Mouse (Mus musculus): ENCODE results near the gene Sbf2.
A peak's percentile ranks its signal among the peaks of the same experiment; 100 is the strongest.
"Not testable (repeated sequence)": the region's sequence is repeated elsewhere in the genome, so short reads cannot be mapped to it uniquely, and the experiment has no call there.

The Sbf2 gene

DNA sequence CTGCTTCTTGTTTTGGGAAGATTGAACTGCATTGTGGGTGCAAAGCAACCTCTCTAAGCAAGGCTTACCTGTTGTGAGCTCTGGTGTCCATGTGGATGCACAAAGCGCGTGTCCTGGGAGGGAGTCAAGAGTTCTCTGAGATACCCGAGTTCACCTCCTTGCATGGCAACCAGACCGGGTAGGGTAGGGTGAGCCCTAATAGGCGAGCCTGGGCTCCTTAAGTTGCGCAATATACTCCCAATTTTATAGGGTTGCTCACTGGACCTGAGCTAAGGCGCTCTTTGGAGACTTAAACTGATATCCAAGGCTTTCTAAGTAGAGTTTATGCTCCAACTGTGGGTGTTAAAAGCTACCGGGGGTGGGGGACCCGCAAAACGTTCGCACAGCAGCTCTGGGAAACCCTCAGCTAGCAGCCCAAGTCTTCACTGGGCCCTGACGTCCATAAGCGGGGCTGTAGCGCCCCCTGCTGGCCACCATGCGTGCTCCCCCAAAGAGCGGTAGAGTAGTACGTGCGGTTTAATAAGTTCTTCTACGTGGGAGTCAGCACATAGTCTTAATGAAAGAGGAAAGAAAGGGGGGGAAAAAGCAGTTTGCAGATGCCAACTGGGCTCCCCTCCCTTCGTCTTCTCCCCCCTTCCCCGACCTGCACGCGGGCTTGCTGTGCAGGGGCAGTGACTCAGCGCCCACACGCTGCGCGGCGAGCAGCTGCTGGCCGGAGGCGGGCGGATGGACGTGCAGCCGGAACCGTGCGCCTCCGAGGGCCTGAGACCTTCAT, 15.4 kb upstream of the Sbf2 start:
- DNase-seq (ENCODE audit: low read depth): peak; percentile 87

- DNase-seq (ENCODE audit: low read depth): no peak
Measured at GRCm38 (mm10) chr7:110628611-110629354, 14.1 kb upstream of the Sbf2 start.

- no peak for DNase-seq (ENCODE audit: low read depth)
Measured at GRCm38 (mm10) chr7:110628273-110628600, 13.5 kb upstream of the Sbf2 start.

GRCm38 (mm10) chr7:110627486-110628272, 13.0 kb upstream of the Sbf2 start, which contains the start of gene Adm:
TSS of gene Adm (plus strand) at chr7:110627661.
- no peak for DNase-seq (ENCODE audit: low read depth)

- DNase-seq (ENCODE audit: low read depth): no peak
Measured at GRCm38 (mm10) chr7:110627099-110627482, 12.4 kb upstream of the Sbf2 start.

DNA sequence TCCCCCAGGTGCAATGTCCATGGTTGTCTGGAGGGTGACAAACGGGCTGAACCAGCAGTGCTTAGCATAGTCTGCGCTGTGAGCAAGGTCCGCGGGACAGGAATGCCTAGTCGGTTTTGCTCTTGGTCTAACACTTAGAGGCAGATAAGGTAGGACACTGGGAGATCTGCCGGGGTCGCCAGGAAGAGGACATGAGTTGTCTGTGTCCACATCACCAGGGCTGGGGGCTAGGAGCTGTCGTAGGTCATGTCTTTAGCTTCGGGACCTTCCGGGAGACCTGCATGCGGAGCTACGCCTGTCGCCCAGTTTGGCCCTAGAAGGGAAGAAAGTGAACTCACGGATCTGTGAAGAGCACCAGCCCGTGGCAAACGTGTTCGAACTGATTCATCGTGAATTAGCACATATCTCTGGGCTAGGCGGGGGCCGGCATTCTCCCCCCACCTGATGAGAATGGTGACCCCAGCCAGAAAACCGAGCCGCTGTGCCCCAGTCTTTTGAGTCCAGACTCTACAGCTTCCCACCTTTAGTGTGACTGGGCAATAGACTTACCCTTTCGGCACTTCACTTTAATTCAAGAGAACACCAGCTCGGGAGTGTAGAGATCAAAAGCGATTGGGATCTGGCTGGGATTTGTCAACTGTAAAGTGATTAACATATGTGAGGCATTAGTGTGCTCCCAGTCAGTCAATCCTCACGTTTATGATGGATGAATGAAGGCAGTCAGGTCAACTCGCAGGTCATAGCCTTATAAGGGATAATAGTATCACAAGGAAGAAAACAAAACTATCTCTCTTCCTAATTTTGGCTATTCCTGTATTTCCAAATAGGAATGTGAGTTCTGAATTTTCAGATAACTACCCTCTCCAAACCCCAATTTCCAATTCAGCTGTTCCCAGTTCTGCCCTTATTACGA, 11.7 kb upstream of the Sbf2 start:
- DNase-seq (ENCODE audit: low read depth): no peak

DNA sequence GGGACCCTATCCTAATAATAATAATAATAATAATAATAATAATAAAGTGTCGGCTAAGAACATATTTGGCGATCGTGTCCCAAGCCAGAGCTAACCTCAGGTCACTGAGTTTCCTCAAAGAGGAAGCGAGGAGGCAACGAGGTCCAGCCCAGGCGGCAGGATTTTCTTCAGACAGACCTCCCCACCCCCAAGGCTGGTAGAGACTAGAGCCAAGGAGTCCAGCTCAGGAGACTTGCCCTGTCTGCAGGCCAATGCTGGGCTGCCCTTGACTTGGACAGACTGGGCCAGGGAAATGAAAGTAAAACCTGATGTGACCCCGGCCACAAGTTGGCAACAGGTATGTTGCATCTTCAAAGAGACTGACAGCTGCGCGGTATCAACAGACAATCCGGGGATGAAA, 10.8 kb upstream of the Sbf2 start:
- no peak for DNase-seq (ENCODE audit: low read depth)

DNA sequence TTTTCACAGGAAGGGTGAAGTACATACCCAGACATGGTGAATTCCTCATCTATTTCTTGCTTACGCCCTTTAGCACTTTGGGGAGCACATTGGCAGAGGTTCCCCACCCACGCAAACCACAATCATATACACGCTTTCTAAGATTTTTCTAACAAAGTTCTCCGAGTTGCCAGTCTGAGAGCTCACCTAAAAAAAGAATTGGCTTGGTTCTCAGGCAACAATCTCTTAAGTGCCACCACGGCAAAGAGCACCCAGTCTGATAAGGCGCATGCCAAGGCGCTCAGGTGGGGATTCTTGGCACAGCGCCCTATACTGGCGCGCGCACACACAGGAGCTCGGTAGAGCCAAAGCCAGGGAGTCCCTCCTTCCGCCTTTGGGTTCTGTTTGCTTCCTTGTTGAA, 10.2 kb upstream of the Sbf2 start:
- no peak for DNase-seq (ENCODE audit: low read depth)

DNA sequence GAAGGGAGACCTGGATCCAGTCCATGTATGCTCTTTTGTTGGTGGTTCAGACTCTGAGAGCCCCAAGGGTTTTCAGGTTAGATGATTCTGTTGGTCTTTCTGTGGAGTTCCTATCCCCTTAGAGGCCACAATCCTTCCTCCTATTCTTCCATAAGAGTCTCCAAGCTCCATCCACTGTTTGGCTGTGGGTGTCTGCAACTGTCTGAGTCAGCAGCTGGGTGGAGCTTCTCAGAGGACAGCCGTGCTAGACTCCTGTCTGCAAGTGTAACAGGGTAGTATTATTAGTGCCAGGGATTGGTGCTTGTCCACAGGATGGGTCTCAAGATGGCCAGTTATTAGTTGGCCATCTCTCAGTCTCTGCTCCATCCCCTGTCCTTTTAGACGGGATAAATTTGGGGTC, 9.3 kb upstream of the Sbf2 start:
- DNase-seq (ENCODE audit: low read depth): no peak

GRCm38 (mm10) chr7:110619086-110619611, 4.4 kb upstream of the Sbf2 start:
- DNase-seq (ENCODE audit: low read depth): no peak

DNA sequence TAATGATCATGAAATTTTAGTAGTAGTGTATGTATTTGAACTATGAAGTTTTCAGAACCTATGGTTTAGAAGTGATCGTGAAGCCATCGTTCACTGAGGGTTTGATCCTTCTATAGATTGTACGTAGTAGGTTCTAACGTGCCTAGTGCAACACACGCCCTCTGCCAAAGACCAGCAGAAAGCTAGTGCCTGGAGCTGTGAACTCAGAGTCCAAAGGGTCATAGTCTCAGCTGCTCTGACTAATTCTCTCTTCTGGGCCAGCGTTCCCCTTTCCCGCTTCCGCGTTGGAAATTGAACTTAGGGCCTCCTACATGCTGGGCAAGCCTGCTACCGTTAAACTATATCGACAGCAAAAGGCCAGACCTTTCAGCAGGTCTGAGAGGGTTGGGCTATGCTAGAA, 1.1 kb upstream of the Sbf2 start:
- no peak for DNase-seq (ENCODE audit: low read depth)

- DNase-seq (ENCODE audit: low read depth): no peak
Measured at GRCm38 (mm10) chr7:110615151-110615631, 469 bp upstream of the Sbf2 start.

DNA sequence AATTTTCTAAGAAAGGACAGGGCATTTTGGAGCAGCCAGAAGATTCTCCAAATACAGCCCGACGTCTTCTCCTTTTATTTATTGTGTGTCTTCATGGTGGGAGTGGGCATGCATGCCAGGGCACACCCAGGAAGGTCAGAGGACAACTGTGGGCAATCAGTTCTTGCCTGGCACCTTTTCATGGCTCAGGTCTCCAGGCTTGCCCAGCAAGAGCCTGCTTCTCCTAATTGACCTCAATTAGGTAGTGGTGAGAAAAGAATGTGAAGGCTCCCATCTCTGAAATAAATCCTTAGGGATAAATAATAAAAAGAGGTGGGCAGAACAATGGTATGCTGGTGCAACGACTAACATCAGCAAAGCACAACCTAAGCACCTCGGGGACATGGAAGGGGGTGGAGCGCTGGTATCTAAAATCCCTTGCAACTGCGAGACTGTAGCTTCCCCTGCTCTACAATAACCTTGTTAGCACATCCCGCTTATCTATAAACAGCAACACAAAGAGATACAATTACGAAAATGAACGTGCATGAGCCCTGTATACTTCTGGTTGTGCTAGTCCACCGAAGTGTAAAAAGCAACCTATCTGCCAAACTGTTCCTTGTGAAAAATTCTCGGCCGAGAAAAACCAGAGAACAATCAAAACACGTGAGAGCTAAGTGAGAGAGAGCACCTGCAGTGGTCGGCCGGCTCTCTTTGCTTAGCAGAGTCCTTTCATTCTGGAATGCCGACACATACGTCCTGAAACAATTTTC, 1.2 kb downstream of the Sbf2 start:
- no peak for DNase-seq (ENCODE audit: low read depth)

DNA sequence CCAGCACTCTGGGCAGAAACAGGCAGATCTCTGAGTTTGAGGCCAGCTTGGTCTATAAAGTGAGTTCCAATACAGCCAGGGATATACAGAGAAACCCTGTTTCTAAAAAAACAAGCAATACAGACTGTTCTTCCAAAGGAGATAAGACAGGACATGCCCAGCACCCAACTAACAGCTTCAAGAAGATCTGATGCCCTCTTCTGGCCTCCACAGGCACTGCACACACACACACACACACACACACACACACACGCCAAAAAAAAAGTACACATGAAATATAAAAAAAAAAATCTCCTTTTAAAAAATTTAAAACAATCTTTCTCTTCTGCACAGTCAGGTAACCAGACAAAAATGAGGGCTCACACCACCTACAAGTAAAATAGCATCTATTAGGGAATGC, 7.8 kb downstream of the Sbf2 start:
- no peak for DNase-seq (ENCODE audit: low read depth)

DNA sequence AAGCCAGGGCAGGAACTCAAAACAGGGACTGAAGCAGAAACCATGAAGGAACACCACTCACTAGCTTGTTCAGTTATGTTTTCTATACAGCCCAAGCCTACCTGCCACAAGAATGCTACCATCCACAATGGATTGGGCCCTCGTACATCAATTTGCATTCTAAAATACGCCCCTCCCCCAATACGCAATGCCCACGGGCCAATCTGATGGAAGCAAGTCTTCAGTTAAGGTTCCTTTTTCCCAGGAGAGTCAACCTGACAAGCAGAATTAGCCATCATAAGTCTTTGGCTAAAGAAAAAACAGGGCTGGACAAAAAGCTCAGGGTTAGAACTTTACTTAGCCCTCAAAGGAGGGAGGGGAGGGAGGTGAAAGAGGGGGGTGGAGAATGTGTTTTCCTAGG, 9.2 kb downstream of the Sbf2 start:
- DNase-seq (ENCODE audit: low read depth): no peak

- DNase-seq (ENCODE audit: low read depth): no peak
Measured at GRCm38 (mm10) chr7:110597141-110597540, 17.6 kb downstream of the Sbf2 start.

GRCm38 (mm10) chr7:110593991-110594390, 20.7 kb downstream of the Sbf2 start:
- DNase-seq (ENCODE audit: low read depth): not testable (repeated sequence)

DNA sequence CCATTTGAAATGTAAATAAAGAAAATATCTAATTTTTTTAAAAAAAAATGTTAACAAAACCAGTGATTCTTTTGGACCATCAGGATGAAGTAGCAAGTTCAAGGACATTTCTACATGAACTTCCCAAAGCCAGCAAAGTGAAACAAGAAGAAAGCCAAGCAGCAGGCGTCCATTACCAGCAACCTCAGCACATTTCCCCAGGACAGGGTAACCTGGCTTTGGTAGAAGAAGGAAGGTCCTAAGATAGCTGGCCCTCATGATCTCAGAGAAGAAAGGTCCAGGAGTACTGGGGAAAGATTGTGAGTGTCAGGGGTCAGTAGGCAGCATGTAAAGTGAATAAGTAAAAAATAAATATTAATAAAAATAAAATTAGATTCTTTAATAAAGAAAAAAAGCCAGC, 27.0 kb downstream of the Sbf2 start:
- DNase-seq (ENCODE audit: low read depth): no peak

DNA sequence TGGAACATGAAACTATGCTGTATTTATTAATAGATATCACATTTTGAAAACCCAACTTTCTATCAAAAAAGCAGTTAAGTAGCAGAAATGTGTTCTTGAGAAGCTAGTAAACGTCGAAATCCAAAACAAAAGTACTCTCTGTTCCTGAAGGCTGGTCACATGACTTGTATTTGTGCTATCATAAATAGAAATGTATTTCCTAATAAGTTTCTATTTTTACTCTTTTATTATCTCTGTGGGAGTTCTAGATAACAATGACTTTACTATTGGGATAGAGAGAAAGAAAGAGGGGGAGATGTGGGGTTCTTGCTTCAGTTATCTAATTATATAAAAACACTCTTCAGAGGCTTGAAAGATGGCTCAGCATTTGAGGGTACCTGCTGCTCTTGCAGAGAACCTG, 29.5 kb downstream of the Sbf2 start:
- DNase-seq (ENCODE audit: low read depth): no peak

- no peak for DNase-seq (ENCODE audit: low read depth)
Measured at GRCm38 (mm10) chr7:110584159-110584558, 30.6 kb downstream of the Sbf2 start.

- no peak for DNase-seq (ENCODE audit: low read depth)
Measured at GRCm38 (mm10) chr7:110583705-110584104, 31.0 kb downstream of the Sbf2 start.
